18 mouse cellular contexts compared by ENCODE assay signal in genomic region chr4:35091157-35091784, GRCm38 (mm10).
"Had no signal": no experiment of that assay in that cellular context is flagged by ENCODE, and none has a peak within 500 bp of the region (broad histone marks: within the 10 kb centered on the region; RNA-seq: fewer than 3 reads in every experiment).

No protein-coding gene starts in this region.

- H3K27ac ChIP-seq: kidney, postnatal 0 days; layer of hippocampus, adult 2 months; liver, embryonic 13.5 days; macrophage; midbrain, embryonic 12.5 days; midbrain, embryonic 15.5 days; neural tube, embryonic 12.5 days; neural tube, embryonic 15.5 days; stomach, embryonic 15.5 days had no signal

- DNase-seq: layer of hippocampus, adult 9-11 months; liver, embryonic 13.5 days; lung, embryonic 14.5 days; right cerebral cortex, adult 18-20 months; right cerebral cortex, postnatal 14 days; right cerebral cortex, postnatal 4 days; spleen, adult 18-20 months; thymus, adult 18-20 months; thymus, postnatal 36 days had no signal

- ATAC-seq: lung, postnatal 0 days; midbrain, embryonic 15.5 days had no signal

- H3K4me3 ChIP-seq: layer of hippocampus, adult 2 months; liver, embryonic 13.5 days; midbrain, embryonic 12.5 days; midbrain, embryonic 15.5 days; neural tube, embryonic 12.5 days; neural tube, embryonic 15.5 days; stomach, embryonic 15.5 days had no signal

- H3K9me3 ChIP-seq: liver, embryonic 13.5 days; midbrain, embryonic 12.5 days; midbrain, embryonic 15.5 days; neural tube, embryonic 12.5 days; neural tube, embryonic 15.5 days; stomach, embryonic 15.5 days had no signal

- H3K36me3 ChIP-seq: liver, embryonic 13.5 days; midbrain, embryonic 12.5 days; midbrain, embryonic 15.5 days; neural tube, embryonic 12.5 days; neural tube, embryonic 15.5 days; stomach, embryonic 15.5 days had no signal

- H3K9ac ChIP-seq: liver, embryonic 13.5 days; lung, embryonic 14.5 days; midbrain, embryonic 12.5 days; midbrain, embryonic 15.5 days; neural tube, embryonic 12.5 days; neural tube, embryonic 15.5 days; stomach, embryonic 15.5 days had no signal

- H3K4me1 ChIP-seq: midbrain, embryonic 12.5 days; midbrain, embryonic 15.5 days; neural tube, embryonic 12.5 days; neural tube, embryonic 15.5 days had no signal

- H3K27me3 ChIP-seq: liver, embryonic 13.5 days; midbrain, embryonic 12.5 days; midbrain, embryonic 15.5 days; neural tube, embryonic 12.5 days; neural tube, embryonic 15.5 days; stomach, embryonic 15.5 days had no signal

- H3K4me2 ChIP-seq: liver, embryonic 13.5 days; lung, embryonic 14.5 days; midbrain, embryonic 12.5 days; midbrain, embryonic 15.5 days; neural tube, embryonic 12.5 days; neural tube, embryonic 15.5 days; stomach, embryonic 15.5 days had no signal
